Mouse (Mus musculus) frontal cortex, postnatal 14 days (tissue): ENCODE data around the gene Emb.

ENCODE experiments used
- DNase-seq, 2 experiments: peaks; one replicate each; pipeline ENCODE4 v3.0.0; 2022; ENCODE audit warnings: low spot score in 2 of 2

Emb gene

DNA sequence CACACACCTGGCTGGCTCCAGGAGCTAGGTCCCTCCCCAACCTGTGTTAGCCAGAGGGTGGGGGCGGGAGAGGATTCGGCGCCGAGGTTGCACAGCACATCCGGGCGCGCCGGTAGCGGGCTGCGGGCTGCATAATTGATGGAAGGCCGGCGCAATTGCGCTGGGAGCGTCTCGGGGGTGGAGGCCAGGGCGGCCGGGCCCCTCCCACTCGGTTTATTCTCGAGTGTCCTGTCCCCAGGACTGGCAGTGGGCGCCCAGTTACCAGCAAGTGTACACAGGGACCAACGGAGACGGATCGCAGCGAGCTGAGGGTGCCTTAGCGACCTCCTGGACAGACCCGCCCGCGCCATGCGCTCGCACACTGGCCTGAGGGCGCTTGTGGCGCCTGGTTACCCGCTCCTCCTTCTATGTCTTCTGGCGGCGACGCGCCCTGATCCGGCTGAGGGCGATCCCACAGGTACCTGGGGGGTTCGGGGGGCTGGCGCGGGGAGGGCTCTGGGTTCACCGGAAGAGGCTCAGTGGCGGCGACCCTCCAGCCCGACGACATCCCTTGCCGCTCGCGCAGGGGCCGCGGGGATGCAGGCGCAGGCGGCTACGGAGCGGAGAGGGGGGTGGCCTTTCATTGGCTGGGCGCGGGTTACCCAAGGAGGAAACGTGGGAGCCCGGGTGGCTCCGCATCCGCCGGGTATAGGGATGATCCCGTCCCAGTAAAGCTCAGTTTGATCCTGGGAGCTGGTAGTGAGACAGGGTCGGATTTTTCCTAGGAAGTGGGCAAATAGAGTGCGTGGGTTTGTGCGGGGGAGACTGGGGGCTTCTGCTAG lies 12.4 kb downstream of the Emb start, which contains the start of gene Gm17509:
Gm17509 (minus strand) TSS at position 575 of the 821 bp plus-strand sequence.
- peak; percentile 30 to 44 for DNase-seq

DNA sequence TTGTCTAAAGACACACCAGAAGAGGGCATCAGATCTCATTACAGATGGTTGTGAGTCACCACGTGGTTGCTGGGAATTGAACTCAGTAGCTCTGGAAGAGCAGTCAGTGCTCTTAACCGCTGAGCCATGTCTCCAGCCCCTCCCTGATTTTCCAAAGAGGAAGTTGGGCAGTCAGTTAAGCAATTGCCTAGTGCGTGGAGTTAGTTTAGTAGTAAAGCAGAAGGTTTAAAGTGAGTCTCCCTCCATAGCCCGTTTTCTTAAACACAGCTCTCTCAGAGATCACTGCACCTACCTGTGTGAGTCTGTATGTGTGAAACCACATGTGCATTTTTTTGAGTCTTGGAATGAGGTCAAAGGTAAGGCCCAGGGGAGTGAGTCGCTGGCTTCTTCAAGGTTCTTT lies 14.8 kb downstream of the Emb start:
- DNase-seq, result no peak

DNA sequence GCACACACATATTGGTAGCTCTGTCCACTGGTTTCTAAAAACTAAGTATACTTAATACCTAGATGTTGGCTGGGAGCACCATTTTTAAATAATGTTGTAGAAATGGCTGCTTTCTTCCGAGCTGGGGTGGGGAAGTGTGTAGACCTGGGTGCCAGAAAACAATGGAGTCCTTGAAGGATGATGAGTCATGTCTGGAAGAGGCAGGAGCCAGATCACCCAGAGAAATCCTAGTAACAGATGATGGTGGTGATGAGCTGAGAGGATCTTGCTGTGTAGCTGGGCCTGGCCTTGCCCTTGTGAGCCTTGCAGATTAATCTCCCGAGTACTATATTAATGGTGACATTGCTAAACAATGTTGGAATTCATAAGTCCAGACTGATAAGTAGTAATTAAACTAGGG lies 16.6 kb downstream of the Emb start:
- DNase-seq, result no peak

DNA sequence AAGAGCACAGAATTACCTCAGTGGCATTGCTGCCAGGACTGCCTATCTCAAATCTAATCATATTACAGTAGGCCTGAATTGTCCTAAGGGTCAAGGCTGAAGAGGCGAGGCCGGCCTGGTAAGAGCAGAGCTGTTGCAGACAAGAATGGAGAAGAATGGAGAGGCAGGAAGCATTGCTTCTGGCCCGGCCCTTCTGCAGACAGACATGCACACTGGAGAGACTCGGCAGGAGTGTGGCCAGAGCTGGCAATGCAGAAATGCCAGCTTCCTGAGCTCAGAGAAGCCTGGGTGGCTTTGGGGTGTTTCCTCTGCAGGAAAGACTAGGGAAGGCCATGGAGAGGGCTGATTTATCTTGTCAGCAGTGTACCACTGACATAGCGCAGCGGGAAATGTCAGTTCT lies 17.2 kb downstream of the Emb start:
- no peak for DNase-seq

DNA sequence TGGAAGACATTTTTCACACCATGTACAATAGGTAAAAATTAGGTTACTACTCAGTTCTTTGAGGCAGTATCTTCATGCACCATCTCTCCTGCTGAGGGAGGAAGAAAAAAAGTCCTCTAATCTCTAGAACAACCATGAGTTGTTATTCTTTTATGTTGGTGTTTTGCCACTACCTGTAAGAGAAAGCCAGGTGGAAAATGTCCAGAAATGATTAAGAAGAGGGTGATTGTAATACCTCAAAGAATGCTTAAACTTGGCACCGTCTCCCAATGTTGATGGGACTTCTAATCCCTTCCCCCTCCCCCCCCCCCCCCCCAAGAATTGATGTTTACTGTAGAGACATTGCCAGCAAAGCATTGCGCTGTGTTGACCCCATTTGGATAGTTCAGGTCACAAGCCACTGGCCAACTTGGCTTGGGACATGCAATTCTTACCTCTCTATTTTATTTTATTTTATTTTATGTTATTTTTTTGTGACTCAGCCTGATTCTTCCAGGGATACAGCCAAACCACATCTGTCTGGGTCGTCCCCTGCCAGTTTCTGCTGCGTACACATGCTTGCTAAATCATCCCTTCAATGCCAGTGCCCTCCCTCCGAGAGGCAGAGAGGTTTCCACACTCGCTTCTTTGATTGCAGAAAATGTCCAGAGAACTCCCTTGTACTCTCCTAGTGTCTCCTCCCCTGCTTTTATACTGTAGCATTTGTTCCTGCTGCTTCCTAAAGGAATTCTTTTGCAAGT lies 22.2 kb downstream of the Emb start:
- no peak for DNase-seq

DNA sequence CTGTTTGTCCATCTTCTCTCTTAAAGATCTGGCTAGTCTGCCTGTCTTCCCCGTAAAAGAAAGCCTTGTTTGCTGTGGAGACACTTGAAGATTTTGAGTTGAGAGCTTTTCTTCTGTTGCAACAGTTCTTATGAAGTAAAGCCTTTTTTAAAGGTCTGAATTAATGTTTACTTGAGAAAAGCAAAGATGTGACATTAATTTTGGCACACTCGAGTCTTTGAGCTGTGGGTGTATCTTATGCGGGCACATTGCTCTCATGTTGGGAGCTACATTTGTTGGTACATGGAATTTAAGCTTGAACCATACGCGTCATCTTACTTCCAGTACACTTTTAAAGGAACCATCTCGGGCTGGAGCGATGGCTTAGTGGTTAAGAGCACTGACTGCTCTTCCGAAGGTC lies 25.5 kb downstream of the Emb start:
- no peak for DNase-seq

DNA sequence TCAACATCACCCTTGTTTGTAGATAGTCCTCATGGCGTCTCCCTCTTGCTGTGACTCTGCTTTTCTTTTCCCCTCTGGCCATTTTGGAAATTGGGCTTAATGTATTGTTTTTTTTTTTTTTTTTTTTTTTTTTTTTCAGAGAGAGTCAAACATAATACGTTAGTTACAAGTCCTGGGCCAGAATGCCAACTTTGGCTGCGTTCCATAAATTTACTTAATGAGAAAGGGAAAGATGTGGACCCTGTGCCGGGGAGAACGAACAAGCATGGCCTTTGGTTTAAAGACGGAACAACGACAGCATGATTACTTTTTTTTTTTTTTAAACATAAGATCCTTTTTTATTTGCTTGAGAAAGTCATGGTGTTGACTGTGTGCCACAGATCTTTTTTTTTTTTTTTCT lies 26.1 kb downstream of the Emb start:
- DNase-seq, result no peak

DNA sequence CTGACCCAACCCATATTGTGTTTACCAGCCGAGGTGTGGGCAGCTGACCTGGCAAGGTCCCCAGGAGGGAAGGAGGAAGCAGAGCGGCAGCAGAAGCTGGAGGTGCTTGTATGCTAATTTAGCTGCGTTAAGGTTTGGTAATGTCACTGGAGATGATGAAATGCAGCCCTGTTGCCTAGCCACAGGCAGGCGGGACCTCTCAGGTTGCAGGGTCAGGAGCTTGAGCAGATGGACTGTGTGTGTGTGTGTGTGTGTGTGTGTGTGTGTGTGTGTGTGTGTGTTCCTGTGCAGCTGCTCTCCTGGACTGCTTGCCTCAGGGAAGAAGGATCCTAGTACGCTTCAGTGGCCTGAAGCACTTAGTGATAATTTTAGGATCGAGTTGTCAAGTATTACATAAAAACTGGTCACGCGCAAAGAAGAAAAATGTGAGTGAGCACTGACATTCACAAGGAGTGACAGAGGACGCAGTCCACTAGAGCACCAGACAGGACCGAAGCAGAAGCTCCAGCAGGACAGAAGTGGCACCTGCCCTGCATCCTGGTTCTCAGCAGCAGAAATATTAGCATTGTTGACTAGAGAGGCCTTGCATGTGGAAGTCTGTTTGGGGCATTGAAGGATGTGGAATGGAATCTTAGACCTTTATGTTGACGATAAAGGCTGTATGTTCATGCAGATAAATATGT lies 27.3 kb downstream of the Emb start:
- no peak for DNase-seq

DNA sequence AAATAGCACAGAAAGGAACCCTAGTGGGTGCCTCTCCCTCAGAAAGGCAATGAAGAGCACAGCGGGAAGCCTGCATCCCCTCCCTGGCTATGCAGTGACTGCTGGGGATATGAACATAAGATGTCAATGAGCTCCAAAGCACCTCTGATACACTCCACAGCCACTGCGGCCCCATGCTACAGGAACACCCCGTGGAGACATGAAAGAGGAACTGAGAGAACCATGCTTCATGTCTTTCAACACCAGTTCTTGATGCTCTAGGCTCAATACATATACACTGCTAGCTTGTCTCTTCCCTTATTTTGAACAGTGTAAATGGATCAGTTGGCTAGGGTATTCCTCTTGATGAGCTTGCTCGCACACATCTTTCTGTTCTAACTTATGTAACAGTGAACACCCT lies 28.8 kb downstream of the Emb start:
- no peak for DNase-seq

DNA sequence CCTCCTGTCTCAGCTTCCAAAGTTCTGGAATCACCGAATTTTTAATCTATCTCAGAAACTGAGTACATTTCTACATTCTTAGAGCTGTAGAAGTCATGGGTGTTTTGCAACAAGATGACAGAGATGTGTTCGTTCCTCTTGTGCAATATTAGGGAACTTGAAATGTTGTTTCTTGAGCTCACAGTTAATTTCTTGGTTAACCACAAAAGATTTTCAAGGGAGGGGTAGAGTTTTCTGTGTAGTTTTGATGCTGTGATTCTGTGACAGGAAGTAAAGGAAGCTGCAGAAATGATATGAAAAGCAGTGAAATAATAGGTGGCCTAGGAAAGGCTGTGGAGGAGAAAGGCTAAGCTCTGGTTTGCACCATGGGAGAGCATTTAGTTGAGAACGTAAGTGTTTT lies 33.7 kb downstream of the Emb start:
- DNase-seq, result no peak

DNA sequence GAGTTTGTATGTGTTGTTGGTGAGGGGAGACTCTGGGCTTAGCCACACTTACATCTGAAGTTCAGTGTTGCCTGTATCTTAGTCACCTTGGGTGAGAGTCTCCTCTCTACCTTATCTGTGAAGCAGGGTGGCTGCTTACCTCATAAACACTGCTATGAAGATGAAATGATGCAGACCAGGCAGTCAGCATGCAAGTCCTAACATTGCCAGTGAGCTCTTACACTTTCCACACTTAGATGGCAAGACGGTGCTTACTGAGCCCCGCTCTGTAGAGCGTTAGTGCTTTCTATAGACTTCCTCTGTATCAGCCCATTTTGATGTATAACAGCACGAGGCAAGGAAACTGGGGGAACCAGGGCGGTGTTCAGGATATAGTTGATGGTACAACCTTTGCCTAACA lies 34.3 kb downstream of the Emb start:
- DNase-seq, result no peak

DNA sequence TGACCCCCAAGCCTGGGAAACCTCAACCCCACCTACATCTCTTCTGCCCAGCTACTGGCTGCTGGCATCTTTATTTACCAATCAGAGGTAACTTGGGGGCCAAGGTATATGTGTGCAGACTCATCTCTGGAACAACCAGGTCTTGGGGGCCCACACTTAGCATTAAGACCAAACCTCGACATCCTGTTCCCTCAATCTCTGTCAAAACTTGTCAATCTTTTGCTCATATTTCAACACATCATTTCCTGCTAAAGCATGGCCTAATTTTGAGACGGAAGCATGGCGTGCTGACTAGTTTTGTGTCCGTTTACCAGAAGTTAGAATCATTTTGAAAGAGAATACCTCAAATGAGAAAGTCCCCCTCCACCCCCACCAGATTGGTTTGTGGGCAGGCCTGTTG lies 52.4 kb downstream of the Emb start:
- DNase-seq, result no peak

DNA sequence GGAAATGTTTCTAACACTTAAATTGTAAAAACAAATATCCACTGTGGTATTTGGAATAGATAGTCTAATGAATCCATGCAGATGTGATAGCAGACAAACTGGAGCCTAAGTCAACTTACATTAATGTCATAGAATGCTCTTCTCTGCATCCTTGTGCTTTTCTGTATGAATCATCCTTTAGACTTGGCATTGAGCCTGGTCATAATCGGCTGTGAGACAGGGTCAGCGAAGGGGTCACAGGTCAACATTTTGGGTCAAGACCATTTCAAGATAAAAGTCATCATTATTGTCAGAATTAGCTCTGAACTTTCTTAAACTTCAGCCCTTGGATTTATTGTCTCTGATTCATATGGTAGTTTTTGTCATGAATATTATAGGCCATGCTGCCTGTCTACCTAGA lies 57.8 kb downstream of the Emb start:
- DNase-seq, result no peak

DNA sequence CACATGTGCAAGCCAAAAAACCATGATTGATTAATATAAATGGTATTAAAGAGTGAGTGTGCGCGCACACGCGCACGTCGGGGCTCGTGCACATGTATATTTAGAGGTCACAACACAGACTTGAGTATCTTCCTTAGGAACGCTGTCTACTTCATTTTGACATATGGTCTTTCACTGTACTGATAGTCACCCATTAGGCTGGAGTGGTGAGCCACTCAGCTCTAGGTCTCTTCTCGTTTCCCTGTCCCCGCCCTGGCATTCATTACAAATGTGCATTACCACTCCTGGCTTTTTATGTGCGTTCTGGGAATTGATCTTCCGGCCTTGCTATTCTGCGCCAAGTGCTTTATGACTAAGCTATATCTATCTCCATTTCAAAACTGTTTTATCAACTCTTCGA lies 59.6 kb downstream of the Emb start:
- no peak for DNase-seq

DNA sequence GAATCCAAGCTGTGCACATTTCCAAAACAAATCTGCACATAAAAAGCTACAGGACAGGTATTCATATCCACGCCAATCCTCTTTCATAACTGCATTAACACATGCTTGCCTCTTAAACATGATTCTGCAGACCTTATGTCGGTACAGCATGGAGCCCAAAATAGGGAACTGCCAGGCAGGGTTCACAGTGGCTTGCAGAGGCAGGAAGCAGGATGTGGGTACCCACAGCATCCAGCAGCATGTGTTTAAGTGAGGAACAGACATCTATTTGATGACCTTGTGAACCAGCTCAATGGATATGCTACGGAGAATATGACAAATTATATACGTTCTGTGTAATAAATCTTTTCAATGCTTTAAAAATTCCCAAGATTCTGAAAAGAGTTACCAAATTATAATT lies 75.7 kb downstream of the Emb start:
- DNase-seq, result no peak

DNA sequence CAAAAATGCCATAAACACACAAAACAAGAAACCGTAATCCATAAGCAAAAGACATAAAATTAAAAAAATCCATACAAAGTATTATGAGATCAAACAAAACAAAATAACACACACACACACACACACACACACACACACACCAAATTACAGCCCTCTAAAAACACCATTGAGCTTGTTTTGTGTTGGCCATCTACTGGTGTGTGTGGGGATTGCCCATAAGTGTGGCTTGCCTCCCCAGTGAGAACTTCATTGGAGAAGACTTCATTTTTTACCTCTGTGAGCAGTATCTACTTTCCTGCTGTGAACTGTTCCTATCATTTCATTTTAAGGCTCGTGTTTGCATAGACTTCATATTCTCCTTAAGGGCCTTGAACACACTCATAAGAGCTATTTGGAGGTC lies 78.6 kb downstream of the Emb start:
- no peak for DNase-seq

DNA sequence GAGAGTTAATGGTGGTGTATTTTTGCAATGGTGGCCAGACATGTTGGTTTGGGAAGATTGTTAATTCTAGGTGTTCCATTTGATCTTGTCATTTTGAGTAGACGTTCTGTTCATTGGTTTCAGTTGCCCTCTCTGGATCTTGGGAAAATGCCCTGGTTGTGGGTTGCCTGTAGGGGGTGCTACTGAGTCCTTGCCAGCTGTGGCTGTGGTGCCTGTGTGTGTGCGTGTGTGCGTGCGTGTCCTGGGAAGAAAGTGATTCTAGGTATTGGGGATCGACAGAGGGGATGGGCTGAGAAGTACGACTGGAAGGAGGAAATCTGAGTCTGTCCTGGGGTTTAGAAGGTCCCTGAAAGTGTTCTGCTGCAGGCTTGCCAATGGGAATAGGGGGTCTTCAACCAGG lies 79.1 kb downstream of the Emb start:
- no peak for DNase-seq

DNA sequence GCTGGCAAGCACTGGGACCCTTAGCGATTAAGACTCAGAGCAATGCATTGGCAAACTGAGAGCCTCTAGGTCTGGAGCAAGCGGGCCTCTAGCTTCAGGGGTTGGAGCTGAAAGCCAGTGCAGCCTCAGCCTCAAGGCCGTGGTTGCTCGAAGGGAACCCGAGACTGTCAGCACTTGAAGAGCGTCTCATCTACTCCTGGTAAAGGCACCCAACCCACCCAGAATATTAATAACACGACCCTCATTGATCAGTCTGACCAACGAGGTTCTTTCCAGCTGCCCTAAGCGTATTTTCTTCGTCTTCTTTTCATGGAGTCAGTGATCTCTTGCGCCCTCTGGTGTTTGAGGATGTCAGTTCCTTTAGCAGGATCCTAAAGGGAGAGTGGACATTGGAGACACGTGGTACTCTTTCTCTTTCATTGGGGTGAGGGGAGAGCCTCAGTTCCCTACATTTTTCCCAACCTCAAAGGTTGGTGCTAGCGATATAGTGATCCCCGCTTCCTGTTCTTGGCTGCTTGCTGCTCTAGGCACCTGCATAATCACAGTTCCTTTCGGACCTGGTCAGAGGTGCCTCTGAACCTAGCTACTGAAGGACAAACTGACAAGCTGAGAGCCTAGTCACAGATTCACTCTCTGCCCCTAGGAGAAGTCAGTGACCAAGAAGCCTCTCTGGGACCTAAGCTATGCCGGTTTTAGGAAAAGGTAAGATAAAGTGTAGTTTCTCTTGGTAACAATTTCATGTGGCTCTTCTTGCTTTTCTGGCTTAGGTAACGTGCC lies 81.3 kb downstream of the Emb start:
- peak in 1 of 2 experiments; percentile 57 for DNase-seq

DNA sequence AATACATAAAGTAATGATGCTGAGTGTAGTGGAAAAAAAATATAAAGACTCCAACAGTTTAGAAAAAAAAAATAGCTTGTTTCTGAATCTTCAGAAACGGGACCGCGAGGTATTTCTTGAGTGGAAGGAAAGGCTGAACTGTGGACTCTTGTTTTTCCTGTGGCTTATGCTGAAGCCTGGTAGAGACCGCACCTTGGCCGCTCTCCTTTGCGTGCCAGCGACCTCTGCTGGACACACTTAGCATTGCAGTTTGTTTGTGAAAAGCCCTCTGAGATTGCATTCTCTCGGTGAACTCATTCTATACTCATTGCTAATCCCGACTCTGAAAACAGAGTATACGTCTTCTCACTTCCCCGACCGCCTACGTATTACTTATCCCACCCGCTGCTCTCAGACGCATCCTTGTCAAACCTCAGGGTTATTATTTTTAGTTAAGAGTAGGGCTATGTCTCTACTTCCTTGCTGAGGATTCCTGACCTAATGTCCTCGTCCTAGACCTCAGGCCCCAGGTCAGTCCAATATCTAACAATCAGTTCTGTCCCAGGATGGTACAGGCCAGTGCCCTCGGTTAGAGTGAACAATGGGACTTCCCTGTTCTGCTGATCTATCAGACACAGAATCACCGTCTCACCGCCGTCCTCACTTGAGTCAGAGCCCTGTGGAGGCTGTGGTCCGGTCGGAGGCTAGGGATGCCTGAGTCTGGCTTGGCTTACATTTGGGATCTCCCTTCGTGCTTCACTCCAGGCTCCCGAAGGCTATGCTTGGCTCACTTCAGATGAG lies 103.3 kb downstream of the Emb start:
- peak; percentile 32 to 80 for DNase-seq
